Mouse (Mus musculus): Measurements from ENCODE around the gene Gm49416. TPM values are rescaled to one million over a fixed set of nuclear protein-coding genes. Genes with fewer than 3 reads are reported as not detected.

Gm49416 gene
- polyA plus RNA-seq (2014; fragmentation: Illumina TruSeq; extraction: RNeasy Lipid Tissue Mini Kit (QIAGEN cat#74804); ENCODE audit: low replicate concordance), result not detected

GRCm38 (mm10) chr19:8888511-8889385 is at the start of gene Gm49416, which contains the start of gene 1810009A15Rik:
Gene Gm49416, plus strand, starts transcription at chr19:8888926.
Gene 1810009A15Rik, plus strand, starts transcription at chr19:8888853.

GRCm38 (mm10) chr19:8839103-8839907 is 49.4 kb upstream of the Gm49416 start, which contains the start of gene Gng3:
Gene Gng3, minus strand, starts transcription at chr19:8839194.

GRCm38 (mm10) chr19:8850402-8850901 is 38.3 kb upstream of the Gm49416 start, which contains the start of gene Lrrn4cl:
Gene Lrrn4cl, plus strand, starts transcription at chr19:8850768.

GRCm38 (mm10) chr19:8871267-8872186 is 17.2 kb upstream of the Gm49416 start, which contains the start of gene Ubxn1:
Gene Ubxn1, plus strand, starts transcription at chr19:8871496.

GRCm38 (mm10) chr19:8880311-8881033 is 8.3 kb upstream of the Gm49416 start, which contains the start of gene Uqcc3:
Gene Uqcc3, minus strand, starts transcription at chr19:8880923.

GRCm38 (mm10) chr19:8883616-8884015 is 5.1 kb upstream of the Gm49416 start, which contains the start of the genes Lbhd1 and Gm49403:
Gene Lbhd1, plus strand, starts transcription at chr19:8883732.
Gene Gm49403, plus strand, starts transcription at chr19:8883930.

GRCm38 (mm10) chr19:8892829-8893766 is 4.4 kb downstream of the Gm49416 start, which contains the start of gene Ints5:
Gene Ints5, plus strand, starts transcription at chr19:8893005.

GRCm38 (mm10) chr19:8897865-8898495 is 9.3 kb downstream of the Gm49416 start, which contains the start of gene Ganab:
Gene Ganab, plus strand, starts transcription at chr19:8898071.

GRCm38 (mm10) chr19:8920073-8920736 is 31.5 kb downstream of the Gm49416 start, which contains the start of gene B3gat3:
Gene B3gat3, plus strand, starts transcription at chr19:8920374.

GRCm38 (mm10) chr19:8929224-8930088 is 40.7 kb downstream of the Gm49416 start, which contains the start of the genes Rom1 and Eml3:
Gene Rom1, minus strand, starts transcription at chr19:8929356.
Gene Eml3, plus strand, starts transcription at chr19:8929552.

GRCm38 (mm10) chr19:8941515-8942217 is 52.9 kb downstream of the Gm49416 start, which contains the start of gene Mta2:
Gene Mta2, plus strand, starts transcription at chr19:8941875.

Other genes with a start within 250 kb of the Gm49416 start
- 0.15 TPM for gene Chrm1, start 225.1 kb upstream of the Gm49416 start, polyA plus RNA-seq (2014; fragmentation: Illumina TruSeq; extraction: RNeasy Lipid Tissue Mini Kit (QIAGEN cat#74804); ENCODE audit: low replicate concordance)
- gene Slc3a2, start 165.6 kb upstream of the Gm49416 start, polyA plus RNA-seq (2014; fragmentation: Illumina TruSeq; extraction: RNeasy Lipid Tissue Mini Kit (QIAGEN cat#74804); ENCODE audit: low replicate concordance), result 206 TPM
- 3.9 TPM for gene Wdr74, start 153.1 kb upstream of the Gm49416 start, polyA plus RNA-seq (2014; fragmentation: Illumina TruSeq; extraction: RNeasy Lipid Tissue Mini Kit (QIAGEN cat#74804); ENCODE audit: low replicate concordance)
- not detected for gene 1700092M07Rik, start 148.2 kb upstream of the Gm49416 start, polyA plus RNA-seq (2014; fragmentation: Illumina TruSeq; extraction: RNeasy Lipid Tissue Mini Kit (QIAGEN cat#74804); ENCODE audit: low replicate concordance)
- gene Stx5a, start 147.5 kb upstream of the Gm49416 start, polyA plus RNA-seq (2014; fragmentation: Illumina TruSeq; extraction: RNeasy Lipid Tissue Mini Kit (QIAGEN cat#74804); ENCODE audit: low replicate concordance), result 85.9 TPM
- 75.6 TPM for gene Nxf1, start 131.9 kb upstream of the Gm49416 start, polyA plus RNA-seq (2014; fragmentation: Illumina TruSeq; extraction: RNeasy Lipid Tissue Mini Kit (QIAGEN cat#74804); ENCODE audit: low replicate concordance)
- 15.3 TPM for gene Tmem223, start 117.9 kb upstream of the Gm49416 start, polyA plus RNA-seq (2014; fragmentation: Illumina TruSeq; extraction: RNeasy Lipid Tissue Mini Kit (QIAGEN cat#74804); ENCODE audit: low replicate concordance)
- gene Tmem179b, start 114.5 kb upstream of the Gm49416 start, polyA plus RNA-seq (2014; fragmentation: Illumina TruSeq; extraction: RNeasy Lipid Tissue Mini Kit (QIAGEN cat#74804); ENCODE audit: low replicate concordance), result 32.6 TPM
- not detected for gene Taf6l, start 102.5 kb upstream of the Gm49416 start, polyA plus RNA-seq (2014; fragmentation: Illumina TruSeq; extraction: RNeasy Lipid Tissue Mini Kit (QIAGEN cat#74804); ENCODE audit: low replicate concordance)
- 32.5 TPM for gene Polr2g, start 90.3 kb upstream of the Gm49416 start, polyA plus RNA-seq (2014; fragmentation: Illumina TruSeq; extraction: RNeasy Lipid Tissue Mini Kit (QIAGEN cat#74804); ENCODE audit: low replicate concordance)
- gene Zbtb3, start 86.4 kb upstream of the Gm49416 start, polyA plus RNA-seq (2014; fragmentation: Illumina TruSeq; extraction: RNeasy Lipid Tissue Mini Kit (QIAGEN cat#74804); ENCODE audit: low replicate concordance), result not detected
- gene Ttc9c, start 69.6 kb upstream of the Gm49416 start, polyA plus RNA-seq (2014; fragmentation: Illumina TruSeq; extraction: RNeasy Lipid Tissue Mini Kit (QIAGEN cat#74804); ENCODE audit: low replicate concordance), result 99.3 TPM
- 130 TPM for gene Hnrnpul2, start 68.9 kb upstream of the Gm49416 start, polyA plus RNA-seq (2014; fragmentation: Illumina TruSeq; extraction: RNeasy Lipid Tissue Mini Kit (QIAGEN cat#74804); ENCODE audit: low replicate concordance)
- gene AC129217.1, start 59.2 kb upstream of the Gm49416 start, polyA plus RNA-seq (2014; fragmentation: Illumina TruSeq; extraction: RNeasy Lipid Tissue Mini Kit (QIAGEN cat#74804); ENCODE audit: low replicate concordance), result 1.2 TPM
- gene Bscl2, start 51.5 kb upstream of the Gm49416 start, polyA plus RNA-seq (2014; fragmentation: Illumina TruSeq; extraction: RNeasy Lipid Tissue Mini Kit (QIAGEN cat#74804); ENCODE audit: low replicate concordance), result 5.8 TPM
- not detected for gene Gng3, start 49.7 kb upstream of the Gm49416 start, polyA plus RNA-seq (2014; fragmentation: Illumina TruSeq; extraction: RNeasy Lipid Tissue Mini Kit (QIAGEN cat#74804); ENCODE audit: low replicate concordance)
- 0.82 TPM for gene Lrrn4cl, start 38.2 kb upstream of the Gm49416 start, polyA plus RNA-seq (2014; fragmentation: Illumina TruSeq; extraction: RNeasy Lipid Tissue Mini Kit (QIAGEN cat#74804); ENCODE audit: low replicate concordance)
- 7.1 TPM for gene Ubxn1, start 17.4 kb upstream of the Gm49416 start, polyA plus RNA-seq (2014; fragmentation: Illumina TruSeq; extraction: RNeasy Lipid Tissue Mini Kit (QIAGEN cat#74804); ENCODE audit: low replicate concordance)
- 1.8 TPM for gene Uqcc3, start 8.0 kb upstream of the Gm49416 start, polyA plus RNA-seq (2014; fragmentation: Illumina TruSeq; extraction: RNeasy Lipid Tissue Mini Kit (QIAGEN cat#74804); ENCODE audit: low replicate concordance)
- 49.2 TPM for gene Lbhd1, start 5.2 kb upstream of the Gm49416 start, polyA plus RNA-seq (2014; fragmentation: Illumina TruSeq; extraction: RNeasy Lipid Tissue Mini Kit (QIAGEN cat#74804); ENCODE audit: low replicate concordance)
- not detected for gene Gm49403, start 5.0 kb upstream of the Gm49416 start, polyA plus RNA-seq (2014; fragmentation: Illumina TruSeq; extraction: RNeasy Lipid Tissue Mini Kit (QIAGEN cat#74804); ENCODE audit: low replicate concordance)
- 12.1 TPM for gene 1810009A15Rik, start 73 bp upstream of the Gm49416 start, polyA plus RNA-seq (2014; fragmentation: Illumina TruSeq; extraction: RNeasy Lipid Tissue Mini Kit (QIAGEN cat#74804); ENCODE audit: low replicate concordance)
- gene Ints5, start 4.1 kb downstream of the Gm49416 start, polyA plus RNA-seq (2014; fragmentation: Illumina TruSeq; extraction: RNeasy Lipid Tissue Mini Kit (QIAGEN cat#74804); ENCODE audit: low replicate concordance), result 0.52 TPM
- 74.1 TPM for gene Ganab, start 9.1 kb downstream of the Gm49416 start, polyA plus RNA-seq (2014; fragmentation: Illumina TruSeq; extraction: RNeasy Lipid Tissue Mini Kit (QIAGEN cat#74804); ENCODE audit: low replicate concordance)
- 18.6 TPM for gene B3gat3, start 31.4 kb downstream of the Gm49416 start, polyA plus RNA-seq (2014; fragmentation: Illumina TruSeq; extraction: RNeasy Lipid Tissue Mini Kit (QIAGEN cat#74804); ENCODE audit: low replicate concordance)
- not detected for gene Rom1, start 40.4 kb downstream of the Gm49416 start, polyA plus RNA-seq (2014; fragmentation: Illumina TruSeq; extraction: RNeasy Lipid Tissue Mini Kit (QIAGEN cat#74804); ENCODE audit: low replicate concordance)
- gene Eml3, start 40.6 kb downstream of the Gm49416 start, polyA plus RNA-seq (2014; fragmentation: Illumina TruSeq; extraction: RNeasy Lipid Tissue Mini Kit (QIAGEN cat#74804); ENCODE audit: low replicate concordance), result 1.5 TPM
- 44.1 TPM for gene Mta2, start 52.9 kb downstream of the Gm49416 start, polyA plus RNA-seq (2014; fragmentation: Illumina TruSeq; extraction: RNeasy Lipid Tissue Mini Kit (QIAGEN cat#74804); ENCODE audit: low replicate concordance)
- 2.6 TPM for gene Tut1, start 64.9 kb downstream of the Gm49416 start, polyA plus RNA-seq (2014; fragmentation: Illumina TruSeq; extraction: RNeasy Lipid Tissue Mini Kit (QIAGEN cat#74804); ENCODE audit: low replicate concordance)
- gene Eef1g, start 78.1 kb downstream of the Gm49416 start, polyA plus RNA-seq (2014; fragmentation: Illumina TruSeq; extraction: RNeasy Lipid Tissue Mini Kit (QIAGEN cat#74804); ENCODE audit: low replicate concordance), result 38.7 TPM
- gene Ahnak, start 100.4 kb downstream of the Gm49416 start, polyA plus RNA-seq (2014; fragmentation: Illumina TruSeq; extraction: RNeasy Lipid Tissue Mini Kit (QIAGEN cat#74804); ENCODE audit: low replicate concordance), result 33.7 TPM
- gene Scgb1a1, start 199.0 kb downstream of the Gm49416 start, polyA plus RNA-seq (2014; fragmentation: Illumina TruSeq; extraction: RNeasy Lipid Tissue Mini Kit (QIAGEN cat#74804); ENCODE audit: low replicate concordance), result not detected
- 1.3 TPM for gene Asrgl1, start 246.7 kb downstream of the Gm49416 start, polyA plus RNA-seq (2014; fragmentation: Illumina TruSeq; extraction: RNeasy Lipid Tissue Mini Kit (QIAGEN cat#74804); ENCODE audit: low replicate concordance)

All from small intestine, adult 10 weeks (tissue).